Mouse (Mus musculus) E14TG2a.4 (cell line): ENCODE data around the gene Olig1.

Source experiments
- CTCF ChIP-seq: conservative IDR thresholded peaks from 2 replicates; pipeline ENCODE4 v1.5.1; 2014; ENCODE audit warnings: low read length
- NANOG ChIP-seq: IDR thresholded peaks from 2 replicates; pipeline ENCODE4 v1.6.1; 2014; ENCODE audit warnings: borderline replicate concordance, low read length, mixed read lengths

- TF ChIP-seq CTCF: no peak
- TF ChIP-seq NANOG: no peak
Measured at GRCm38 (mm10) chr16:91225233-91226037, 44.1 kb upstream of the Olig1 start, which contains the start of gene Olig2.
